Mouse (Mus musculus) hindbrain, embryonic 11.5 days (tissue): ENCODE data around the gene Sqstm1. TPM values are rescaled to one million over a fixed set of nuclear protein-coding genes. Genes with fewer than 3 reads are reported as not detected.
"Not testable (repeated sequence)": the region's sequence is repeated elsewhere in the genome, so short reads cannot be mapped to it uniquely, and the experiment has no call there.

Source experiments
- ATAC-seq: fragments of 200-750 bp; cut with Nextera tagmentation; 2 replicates; pipeline ENCODE4 v1.8.0; 2017; ENCODE audit warnings: mild to moderate bottlenecking, moderate TSS enrichment, moderate library complexity; ENCODE audit not compliant: low FRiP score
- DNase-seq: peaks from one replicate; pipeline ENCODE4 v3.0.0-alpha.2; 2015; ENCODE audit warnings: low spot score
- H3K27ac ChIP-seq: fragments of 300-500 bp; sonication (generic); 2 replicates; pipeline ENCODE4 v1.5.1; 2014; ENCODE audit warnings: mild to moderate bottlenecking, low read depth, low read length
- H3K27me3 ChIP-seq: fragments of 300-500 bp; sonication (generic); 2 replicates; pipeline ENCODE4 v1.6.1; 2014; ENCODE audit warnings: mild to moderate bottlenecking, low read length, moderate library complexity, mixed read lengths; ENCODE audit not compliant: control insufficient read depth, insufficient read depth
- H3K36me3 ChIP-seq: fragments of 300-500 bp; sonication (generic); 2 replicates; pipeline ENCODE4 v1.6.1; 2014; ENCODE audit warnings: mild to moderate bottlenecking, low read length, moderate library complexity, mixed read lengths; ENCODE audit not compliant: control insufficient read depth, insufficient read depth
- H3K4me1 ChIP-seq: fragments of 300-500 bp; sonication (generic); replicated peaks from 2 replicates; pipeline ENCODE4 v1.6.1; 2014; ENCODE audit warnings: low read length, mixed read lengths; ENCODE audit not compliant: control insufficient read depth, insufficient read depth
- H3K4me2 ChIP-seq: fragments of 300-500 bp; sonication (generic); replicated peaks from 2 replicates; pipeline ENCODE4 v1.6.1; 2014; ENCODE audit warnings: mild to moderate bottlenecking, low read depth, low read length
- H3K4me3 ChIP-seq: fragments of 300-500 bp; sonication (generic); 2 replicates; pipeline ENCODE4 v1.5.1; 2014; ENCODE audit warnings: low read depth, low read length
- H3K9ac ChIP-seq: fragments of 300-500 bp; sonication (generic); 2 replicates; pipeline ENCODE4 v1.6.1; 2014; ENCODE audit warnings: low read depth, low read length
- H3K9me3 ChIP-seq: fragments of 300-500 bp; sonication (generic); 2 replicates; pipeline ENCODE4 v1.6.1; 2016; ENCODE audit warnings: low read length; ENCODE audit not compliant: control insufficient read depth
- WGBS: fragments of 180-500 bp; shearing (Covaris S2); extraction: QIAGEN DNeasy Blood & Tissue Kit; methylation state at CpG from one replicate; pipeline ENCODE4 v1.1.7; 2014; 5-methylcytosine and 5-hydroxymethylcytosine counted together
- polyA plus RNA-seq: library from polyadenylated mRNA; unstranded; fragments of >200 nt; fragmentation: Nextera tagmentation; extraction: Ambion mirVana; gene quantifications from 2 replicates; pipeline ENCODE4 v1.2.1, GENCODE M21; 2014

Gene Sqstm1
- polyA plus RNA-seq, 1 experiment from 2014 or later = 165 TPM

- no peak overlapping the region for H3K4me3 ChIP-seq
- 0 out of 2 replicates have a peak, but pooled peaks cover 2% of the 10 kb centered on the region for H3K4me1 ChIP-seq
- no peak overlapping the region for H3K27ac ChIP-seq
- 79% methylated on average over 5 of the region's 5 CpGs for WGBS
- no peaks in the 10 kb centered on the region for H3K27me3 ChIP-seq
- H3K9me3 ChIP-seq = no peaks in the 10 kb centered on the region
- DNase-seq = no peak
- no peak overlapping the region for H3K4me2 ChIP-seq
- ATAC-seq = no peak
- H3K9ac ChIP-seq = no peak overlapping the region
- H3K36me3 ChIP-seq = 0 out of 2 replicates have a peak, but pooled peaks cover 2% of the 10 kb centered on the region
These were observed 31.8 kb downstream of the Sqstm1 start for GRCm38 (mm10) chr11:50178532-50179488.

- Histone ChIP-seq H3K9ac (no peak overlapping the region), H3K27ac (no peak overlapping the region), H3K4me1 (0 out of 2 replicates have a peak, but pooled peaks cover 2% of the 10 kb centered on the region), H3K4me3 (no peak overlapping the region), H3K36me3 (no peaks in the 10 kb centered on the region), H3K9me3 (no peaks in the 10 kb centered on the region), H3K4me2 (no peak overlapping the region), H3K27me3 (no peaks in the 10 kb centered on the region)
- DNase-seq (no peak), ATAC-seq (no peak)
- 82% methylated on average over 6 of the region's 6 CpGs for WGBS
These were observed 33.5 kb downstream of the Sqstm1 start for GRCm38 (mm10) chr11:50177111-50177510.

- H3K27me3 ChIP-seq = no peaks in the 10 kb centered on the region
- no peak for DNase-seq
- H3K4me1 ChIP-seq = 0 out of 2 replicates have a peak, but pooled peaks cover 2% of the 10 kb centered on the region
- no peaks in the 10 kb centered on the region for H3K36me3 ChIP-seq
- H3K4me2 ChIP-seq = no peak overlapping the region
- no peak overlapping the region for H3K4me3 ChIP-seq
- WGBS = 76% methylated on average over 3 of the region's 3 CpGs
- H3K27ac ChIP-seq = no peak overlapping the region
- H3K9me3 ChIP-seq = no peaks in the 10 kb centered on the region
- ATAC-seq = no peak
- no peak overlapping the region for H3K9ac ChIP-seq
These were observed 34.3 kb downstream of the Sqstm1 start for GRCm38 (mm10) chr11:50176351-50176750.

GRCm38 (mm10) chr11:50174730-50175187 is 35.9 kb downstream of the Sqstm1 start:
- peak; percentile 99 for ATAC-seq
- WGBS = 1% methylated on average over 26 of the region's 27 CpGs

GRCm38 (mm10) chr11:50174111-50174729 is 36.4 kb downstream of the Sqstm1 start, which contains the start of gene Mrnip:
Mrnip (plus strand) TSS chr11:50174444.
- peak within 1 kb of the TSS; percentile 82 for H3K9ac ChIP-seq
- 5% methylated on average over 19 of the region's 19 CpGs for WGBS
- not testable (repeated sequence) for H3K27me3 ChIP-seq, H3K4me1 ChIP-seq, H3K36me3 ChIP-seq, H3K9me3 ChIP-seq, DNase-seq
- peak within 1 kb of the TSS; percentile 72 for H3K4me3 ChIP-seq
- peak within 1 kb of the TSS; percentile 79 for H3K4me2 ChIP-seq
- H3K27ac ChIP-seq = peak within 1 kb of the TSS; percentile 60
- peak; percentile 55 for ATAC-seq

More at GRCm38 (mm10) chr11:50174730-50175187, 35.9 kb downstream of the Sqstm1 start:
- peak overlapping the region; percentile 79 for H3K4me2 ChIP-seq
- no peaks in the 10 kb centered on the region for H3K9me3 ChIP-seq
- 0 out of 2 replicates have a peak, but pooled peaks cover 2% of the 10 kb centered on the region for H3K4me1 ChIP-seq
- H3K9ac ChIP-seq = peak overlapping the region; percentile 82
- peak overlapping the region; percentile 72 for H3K4me3 ChIP-seq
- no peaks in the 10 kb centered on the region for H3K27me3 ChIP-seq
- H3K27ac ChIP-seq = peak overlapping the region; percentile 60
- H3K36me3 ChIP-seq = no peaks in the 10 kb centered on the region
- DNase-seq = peak; percentile 100

GRCm38 (mm10) chr11:50168352-50168751 is 42.3 kb downstream of the Sqstm1 start:
- Histone ChIP-seq H3K27ac (no peak overlapping the region), H3K36me3 (no peaks in the 10 kb centered on the region), H3K9me3 (no peaks in the 10 kb centered on the region), H3K27me3 (no peaks in the 10 kb centered on the region), H3K4me3 (no peak overlapping the region), H3K9ac (no peak overlapping the region), H3K4me1 (no peaks in the 10 kb centered on the region), H3K4me2 (no peak overlapping the region)
- DNase-seq (no peak), ATAC-seq (no peak)
- 87% methylated on average over 5 of the region's 5 CpGs for WGBS

GRCm38 (mm10) chr11:50162338-50163050 is 48.1 kb downstream of the Sqstm1 start:
- H3K27ac ChIP-seq = no peak overlapping the region
- H3K4me1 ChIP-seq = no peaks in the 10 kb centered on the region
- DNase-seq (no peak), ATAC-seq (no peak)
- no peaks in the 10 kb centered on the region for H3K9me3 ChIP-seq
- 91% methylated on average over 3 of the region's 3 CpGs for WGBS
- H3K9ac ChIP-seq = no peak overlapping the region
- no peak overlapping the region for H3K4me3 ChIP-seq
- H3K36me3 ChIP-seq = peaks cover 2% of the 10 kb centered on the region; the same call in 1 of the 2 replicates
- no peak overlapping the region for H3K4me2 ChIP-seq
- no peaks in the 10 kb centered on the region for H3K27me3 ChIP-seq

GRCm38 (mm10) chr11:50161578-50162304 is 48.9 kb downstream of the Sqstm1 start:
- Histone ChIP-seq H3K4me3 (no peak overlapping the region), H3K9me3 (no peaks in the 10 kb centered on the region), H3K9ac (no peak overlapping the region), H3K27ac (no peak overlapping the region), H3K27me3 (no peaks in the 10 kb centered on the region), H3K4me2 (no peak overlapping the region), H3K4me1 (no peaks in the 10 kb centered on the region), H3K36me3 (peaks cover 7% of the 10 kb centered on the region; the same call in 1 of the 2 replicates)
- DNase-seq = peak; percentile 81
- 60% methylated on average over 10 of the region's 10 CpGs for WGBS
- ATAC-seq = no peak
